ENCODE assay signal across 8 mouse cellular contexts in genomic region chr10:60279290-60279940, GRCm38 (mm10). TPM values are rescaled to one million over a fixed set of nuclear protein-coding genes. Genes with fewer than 3 reads are reported as not detected.
A peak's percentile ranks its signal among the peaks of the same experiment; 100 is the strongest.
DNase-seq lines count a peak whose midpoint lies in the region; ATAC-seq and TF ChIP-seq lines count a peak whose summit lies in the region.

No protein-coding gene starts in this region.

- no peak for DNase-seq in limb, embryonic 10.5 days (ENCODE audit: low spot score)
- DNase-seq in embryonic facial prominence, embryonic 14.5 days (ENCODE audit: low spot score) = peak; percentile 56
- no peak for DNase-seq in hindbrain, postnatal 0 days (ENCODE audit: low spot score)
- DNase-seq in urinary bladder, postnatal 10 days (ENCODE audit: low spot score) = no peak
- DNase-seq in layer of hippocampus, postnatal 36 days = no peak

- 74% methylated on average over 8 of the region's 8 CpGs for WGBS in limb, embryonic 12.5 days
- 83% methylated on average over 8 of the region's 8 CpGs for WGBS in limb, embryonic 10.5 days
- WGBS in embryonic facial prominence, embryonic 14.5 days = 61% methylated on average over 8 of the region's 8 CpGs
- 37% methylated on average over 8 of the region's 8 CpGs for WGBS in hindbrain, postnatal 0 days
- 54% methylated on average over 8 of the region's 8 CpGs for WGBS in neural tube, embryonic 14.5 days

- no peaks in the 10 kb centered on the region for H3K27me3 ChIP-seq in limb, embryonic 12.5 days
- H3K27me3 ChIP-seq in limb, embryonic 10.5 days (ENCODE audit: low read depth, poor library complexity, severe bottlenecking) = no peaks in the 10 kb centered on the region
- H3K27me3 ChIP-seq in embryonic facial prominence, embryonic 14.5 days (replicated peaks; ENCODE audit: control insufficient read depth, insufficient read depth, low read length) = no peaks in the 10 kb centered on the region
- H3K27me3 ChIP-seq in hindbrain, postnatal 0 days (ENCODE audit: insufficient read depth, low read length) = no peaks in the 10 kb centered on the region
- no peaks in the 10 kb centered on the region for H3K27me3 ChIP-seq in neural tube, embryonic 14.5 days (ENCODE audit: control insufficient read depth, insufficient read depth, low read length)

- H3K4me3 ChIP-seq in limb, embryonic 12.5 days (replicated peaks) = 0 out of 2 replicates have a peak overlapping the region, but pooled peaks have one; percentile 11
- H3K4me3 ChIP-seq in limb, embryonic 10.5 days = no peak overlapping the region
- peak overlapping the region; percentile 69; the same call in 1 of the 2 replicates for H3K4me3 ChIP-seq in embryonic facial prominence, embryonic 14.5 days (ENCODE audit: low read depth, low read length)
- peak overlapping the region; percentile 11 for H3K4me3 ChIP-seq in hindbrain, postnatal 0 days (ENCODE audit: low read length)
- peak overlapping the region; percentile 68; the same call in 1 of the 2 replicates for H3K4me3 ChIP-seq in neural tube, embryonic 14.5 days (ENCODE audit: low read depth, low read length)

- peak overlapping the region; percentile 31; the same call in 1 of the 2 replicates for H3K9ac ChIP-seq in limb, embryonic 12.5 days (replicated peaks)
- peak overlapping the region; percentile 20; the same call in 1 of the 2 replicates for H3K9ac ChIP-seq in embryonic facial prominence, embryonic 14.5 days (ENCODE audit: low read depth, low read length)
- peak overlapping the region; percentile 39; the same call in 1 of the 2 replicates for H3K9ac ChIP-seq in hindbrain, postnatal 0 days (replicated peaks; ENCODE audit: low read length)
- 0 out of 2 replicates have a peak overlapping the region, but pooled peaks have one; percentile 21 for H3K9ac ChIP-seq in neural tube, embryonic 14.5 days (replicated peaks; ENCODE audit: low read depth, low read length)

- H3K27ac ChIP-seq in limb, embryonic 12.5 days = no peak overlapping the region
- no peak overlapping the region for H3K27ac ChIP-seq in limb, embryonic 10.5 days
- no peak overlapping the region; the same call in 1 of the 2 replicates for H3K27ac ChIP-seq in embryonic facial prominence, embryonic 14.5 days (replicated peaks; ENCODE audit: low read depth, low read length)
- H3K27ac ChIP-seq in hindbrain, postnatal 0 days = no peak overlapping the region
- H3K27ac ChIP-seq in neural tube, embryonic 14.5 days (ENCODE audit: low read depth, low read length) = no peak overlapping the region

- TF ChIP-seq CTCF in hindbrain, postnatal 0 days (IDR thresholded peaks at IDR 0.05; ENCODE audit: low read depth) = no peak

- no peak for ATAC-seq in limb, embryonic 12.5 days (ENCODE audit: insufficient number of reproducible peaks, insufficient read depth, low FRiP score, low TSS enrichment, low read depth)
- no peak for ATAC-seq in embryonic facial prominence, embryonic 14.5 days (ENCODE audit: low read depth)
- ATAC-seq in hindbrain, postnatal 0 days = no peak
- ATAC-seq in neural tube, embryonic 14.5 days (ENCODE audit: low read depth) = no peak
- ATAC-seq in frontal cortex, adult (ENCODE audit: low TSS enrichment) = no peak

- H3K36me3 ChIP-seq in limb, embryonic 12.5 days = peaks cover 4% of the 10 kb centered on the region; the same call in 1 of the 2 replicates
- peaks cover 14% of the 10 kb centered on the region; the same call in 1 of the 2 replicates for H3K36me3 ChIP-seq in limb, embryonic 10.5 days
- H3K36me3 ChIP-seq in embryonic facial prominence, embryonic 14.5 days (ENCODE audit: control insufficient read depth, insufficient read depth, low read length) = no peaks in the 10 kb centered on the region
- H3K36me3 ChIP-seq in hindbrain, postnatal 0 days (ENCODE audit: insufficient read depth, low read length) = no peaks in the 10 kb centered on the region
- no peaks in the 10 kb centered on the region for H3K36me3 ChIP-seq in neural tube, embryonic 14.5 days (ENCODE audit: control insufficient read depth, insufficient read depth, low read length)

- H3K4me1 ChIP-seq in limb, embryonic 12.5 days (replicated peaks) = peaks cover 39% of the 10 kb centered on the region
- peaks cover 37% of the 10 kb centered on the region for H3K4me1 ChIP-seq in limb, embryonic 10.5 days
- peaks cover 33% of the 10 kb centered on the region for H3K4me1 ChIP-seq in embryonic facial prominence, embryonic 14.5 days (ENCODE audit: control insufficient read depth, insufficient read depth, low read length)
- H3K4me1 ChIP-seq in hindbrain, postnatal 0 days (ENCODE audit: insufficient read depth, low read length) = peaks cover 40% of the 10 kb centered on the region
- H3K4me1 ChIP-seq in neural tube, embryonic 14.5 days (ENCODE audit: control insufficient read depth, insufficient read depth, low read length) = peaks cover 59% of the 10 kb centered on the region

- peak overlapping the region; percentile 92 for H3K4me2 ChIP-seq in limb, embryonic 12.5 days
- peak overlapping the region; percentile 95 for H3K4me2 ChIP-seq in embryonic facial prominence, embryonic 14.5 days (ENCODE audit: low read depth, low read length)
- H3K4me2 ChIP-seq in hindbrain, postnatal 0 days (ENCODE audit: low read depth, low read length) = peak overlapping the region; percentile 76
- peak overlapping the region; percentile 69 for H3K4me2 ChIP-seq in neural tube, embryonic 14.5 days (ENCODE audit: low read depth, low read length)

- no peaks in the 10 kb centered on the region for H3K9me3 ChIP-seq in limb, embryonic 12.5 days
- no peaks in the 10 kb centered on the region for H3K9me3 ChIP-seq in limb, embryonic 10.5 days (replicated peaks)
- H3K9me3 ChIP-seq in embryonic facial prominence, embryonic 14.5 days (ENCODE audit: control insufficient read depth, low read length) = no peaks in the 10 kb centered on the region
- no peaks in the 10 kb centered on the region for H3K9me3 ChIP-seq in hindbrain, postnatal 0 days (ENCODE audit: low read length)
- no peaks in the 10 kb centered on the region for H3K9me3 ChIP-seq in neural tube, embryonic 14.5 days (ENCODE audit: control insufficient read depth, low read length)

RNA-seq across cellular contexts. Expression of gene Psap, which starts 2.0 kb away (rescaled TPM):
- 65.4 and 66.5 TPM in 2 replicates for polyA plus RNA-seq in limb, embryonic 12.5 days (2016; fragmentation: Nextera tagmentation; extraction: Ambion mirVana)
- polyA plus RNA-seq in limb, embryonic 10.5 days (2016; fragmentation: Nextera tagmentation; extraction: Ambion mirVana) = 36.2 and 41.0 TPM in 2 replicates
- 124 and 134 TPM in 2 replicates for polyA plus RNA-seq in embryonic facial prominence, embryonic 14.5 days (2014; fragmentation: Nextera tagmentation; extraction: Ambion mirVana)
- total RNA-seq in hindbrain, postnatal 0 days (2014; rRNA removed) = 768 and 845 TPM in 2 replicates
- polyA plus RNA-seq in hindbrain, postnatal 0 days (2015; fragmentation: Nextera tagmentation; extraction: Ambion mirVana) = 277 and 281 TPM in 2 replicates
- polyA plus RNA-seq in neural tube, embryonic 14.5 days (2014; fragmentation: Nextera tagmentation; extraction: Ambion mirVana) = 144 and 154 TPM in 2 replicates
- 1,000 to 10,000 TPM; 1,330 to 1,401 TPM for total RNA-seq in layer of hippocampus, postnatal 36 days (2021)
